Mouse (Mus musculus) kidney, adult 2 months (tissue): ENCODE measurements around the gene Coq6. TPM values are rescaled to one million over a fixed set of nuclear protein-coding genes. Genes with fewer than 3 reads are reported as not detected.

Experiments used
- DNase-seq: peaks from one replicate; pipeline ENCODE4 v3.0.0; 2021
- H3K27ac ChIP-seq: fragments of 200-500 bp; 2 replicates; pipeline ENCODE4 v1.5.1; 2012; ENCODE audit warnings: low read depth, low read length, control low read depth, inconsistent platforms; ENCODE audit not compliant: insufficient read depth
- H3K27me3 ChIP-seq: fragments of 200-500 bp; replicated peaks from 2 replicates; pipeline ENCODE4 v1.6.1; 2012; ENCODE audit warnings: mild to moderate bottlenecking, moderate library complexity, low read length, inconsistent platforms; ENCODE audit not compliant: control insufficient read depth, insufficient read depth
- H3K36me3 ChIP-seq: fragments of 200-500 bp; 2 replicates; pipeline ENCODE4 v1.6.1; 2012; ENCODE audit warnings: mild to moderate bottlenecking, moderate library complexity, low read length, inconsistent platforms; ENCODE audit not compliant: control insufficient read depth, insufficient read depth
- H3K4me1 ChIP-seq: fragments of 200-500 bp; 2 replicates; pipeline ENCODE4 v1.6.1; 2011; ENCODE audit warnings: low read length; ENCODE audit not compliant: control insufficient read depth, insufficient read depth
- H3K4me3 ChIP-seq: fragments of 200-500 bp; 2 replicates; pipeline ENCODE4 v1.5.1; 2011; ENCODE audit warnings: mild to moderate bottlenecking, low read depth, low read length, control low read depth; ENCODE audit not compliant: insufficient read depth
- CTCF ChIP-seq: fragments of 200-500 bp; conservative IDR thresholded peaks from 2 replicates; pipeline ENCODE4 v1.5.1; 2011; ENCODE audit warnings: low read depth, mild to moderate bottlenecking, control low read depth, low read length, moderate library complexity, mixed read lengths; ENCODE audit not compliant: insufficient read depth, insufficient read length
- POLR2A ChIP-seq: fragments of 200-500 bp; IDR thresholded peaks from one replicate; pipeline ENCODE4 v1.6.1; 2011; ENCODE audit warnings: low read depth, low read length, control low read depth
- WGBS: fragments of 180-500 bp; shearing (Covaris S2); methylation state at CpG from one replicate; pipeline ENCODE4 v1.1.7; 2018; 5-methylcytosine and 5-hydroxymethylcytosine counted together
- polyA plus RNA-seq: library from polyadenylated mRNA; depleted of rRNA; stranded (reverse); fragments of >200 nt; gene quantifications from 2 replicates; pipeline ENCODE4 v1.2.3, GENCODE M21; 2012

Coq6 gene
- polyA plus RNA-seq, 1 experiment, result 47.7 TPM

DNA sequence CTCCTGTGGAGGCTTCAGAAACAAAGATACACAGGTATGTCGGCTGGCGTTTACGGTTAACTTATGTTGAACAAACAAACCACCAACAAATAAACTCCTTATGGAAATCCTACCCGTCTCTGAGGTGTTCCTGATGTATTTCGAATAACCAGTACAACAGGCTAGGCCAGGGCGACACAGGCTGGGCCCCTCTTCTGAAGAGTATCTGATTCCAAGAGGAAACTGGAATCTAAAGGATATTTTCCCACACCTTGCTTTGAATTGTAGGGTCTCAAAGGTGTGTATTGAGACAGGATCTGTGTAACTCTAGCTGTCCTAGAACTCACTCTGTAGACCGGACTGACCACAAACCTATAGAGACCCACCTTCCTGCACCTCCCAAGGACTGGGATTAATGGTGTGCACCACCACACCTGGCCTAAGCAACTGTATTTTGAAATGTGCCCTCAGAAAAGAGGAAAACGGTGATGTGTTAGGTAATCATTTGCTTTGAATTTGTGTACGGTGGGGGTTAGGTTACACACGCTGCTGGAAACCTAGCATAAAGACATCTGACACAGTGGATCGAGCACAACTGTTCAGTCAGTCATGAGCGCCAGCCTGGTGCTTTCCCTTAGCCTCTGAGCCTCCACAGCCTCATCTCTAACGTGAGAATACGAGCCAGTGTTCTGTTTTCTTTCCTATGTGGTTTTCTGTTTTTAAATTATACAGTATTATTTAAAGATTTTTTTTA lies 35.7 kb downstream of the Coq6 start:
- Histone ChIP-seq H3K27me3 (no peaks in the 10 kb centered on the region), H3K36me3 (peaks cover 4% of the 10 kb centered on the region; the same call in 1 of the 2 replicates), H3K4me3 (no peak overlapping the region), H3K4me1 (peaks cover 12% of the 10 kb centered on the region), H3K27ac (no peak overlapping the region)
- WGBS, result 70% methylated on average over 14 of the region's 14 CpGs
- TF ChIP-seq CTCF (no peak), POLR2A (no peak)
- DNase-seq, result no peak

- H3K27ac ChIP-seq, result no peak overlapping the region
- no peak overlapping the region for H3K4me3 ChIP-seq
- no peak for DNase-seq
- TF ChIP-seq POLR2A (no peak), CTCF (no peak)
- peaks cover 4% of the 10 kb centered on the region; the same call in 1 of the 2 replicates for H3K36me3 ChIP-seq
- H3K4me1 ChIP-seq, result peaks cover 15% of the 10 kb centered on the region
- H3K27me3 ChIP-seq, result no peaks in the 10 kb centered on the region
These were observed 36.2 kb downstream of the Coq6 start for GRCm38 (mm10) chr12:84397685-84398084.

DNA sequence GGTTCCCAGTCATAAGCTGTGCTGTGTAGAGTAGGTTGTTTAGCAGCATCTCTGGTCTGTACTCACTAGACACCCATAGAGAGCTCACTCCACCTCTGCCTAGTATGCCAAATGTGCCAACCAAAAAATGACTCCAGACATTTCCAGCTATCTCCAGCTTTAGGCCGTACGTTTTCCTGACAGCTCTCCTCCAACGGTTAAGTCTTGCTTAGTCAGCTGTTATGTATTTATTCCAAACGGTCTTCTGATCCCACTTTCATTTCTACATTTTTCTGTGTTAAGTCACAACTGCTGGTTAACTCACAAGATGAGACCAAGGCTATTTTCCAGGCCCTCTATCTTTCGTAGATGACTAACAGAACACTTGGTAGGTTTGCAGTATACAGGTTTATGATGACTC lies 37.2 kb downstream of the Coq6 start:
- H3K36me3 ChIP-seq, result peaks cover 4% of the 10 kb centered on the region; the same call in 1 of the 2 replicates
- TF ChIP-seq POLR2A (no peak), CTCF (no peak)

DNA sequence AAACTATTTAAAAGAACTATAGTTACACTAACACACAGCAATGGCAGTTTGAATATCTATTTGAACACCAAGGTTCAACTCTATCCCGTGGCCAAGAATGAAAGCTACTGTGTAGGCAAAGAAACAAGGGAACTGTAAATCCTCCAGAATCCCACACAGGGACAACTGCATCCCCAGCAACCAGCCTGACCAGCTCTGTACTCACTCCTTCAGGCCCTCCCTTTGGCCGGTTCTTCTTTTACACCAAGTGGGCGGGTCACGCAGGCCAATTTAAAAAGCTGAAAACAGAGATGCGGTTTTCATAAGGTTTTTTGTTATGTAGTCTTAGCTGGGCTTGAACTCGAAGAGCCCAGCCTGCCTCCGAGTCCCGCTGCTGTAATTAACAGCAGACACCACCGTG lies 37.7 kb downstream of the Coq6 start:
- Histone ChIP-seq H3K4me1 (peaks cover 20% of the 10 kb centered on the region), H3K4me3 (peak overlapping the region; percentile 46), H3K27me3 (no peaks in the 10 kb centered on the region), H3K36me3 (peaks cover 4% of the 10 kb centered on the region; the same call in 1 of the 2 replicates), H3K27ac (peak overlapping the region; percentile 89)
- peak; percentile 22 for DNase-seq
- TF ChIP-seq CTCF, result no peak
- 52% methylated on average over 9 of the region's 9 CpGs for WGBS

More for the DNA sequence above, 37.2 kb downstream of the Coq6 start:
- DNase-seq, result no peak
- no peak overlapping the region for H3K4me3 ChIP-seq
- H3K27ac ChIP-seq, result no peak overlapping the region
- 47% methylated on average over 5 of the region's 5 CpGs for WGBS
- no peaks in the 10 kb centered on the region for H3K27me3 ChIP-seq
- peaks cover 20% of the 10 kb centered on the region for H3K4me1 ChIP-seq

GRCm38 (mm10) chr12:84399663-84400062 lies 38.2 kb downstream of the Coq6 start:
- peaks cover 20% of the 10 kb centered on the region for H3K4me1 ChIP-seq
- peak overlapping the region; percentile 46 for H3K4me3 ChIP-seq

DNA sequence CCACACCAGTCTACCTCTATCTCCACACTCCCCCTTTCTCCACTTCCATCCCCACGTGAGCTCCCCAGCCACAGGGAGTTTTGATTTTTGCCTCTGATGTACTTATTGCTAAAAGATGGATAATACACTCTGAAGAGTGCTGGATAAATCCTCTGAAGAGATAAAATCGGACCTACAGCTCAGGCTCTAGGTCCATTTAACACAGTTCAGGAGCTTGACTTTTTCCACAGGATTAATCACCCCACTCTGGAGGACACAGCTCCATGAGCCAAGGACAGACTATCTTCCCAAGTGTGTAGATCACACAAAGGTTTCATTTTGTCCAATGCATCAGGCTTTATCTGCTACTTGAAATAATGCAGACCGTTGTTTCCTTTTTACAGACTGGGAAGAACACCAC lies 38.6 kb downstream of the Coq6 start:
- H3K36me3 ChIP-seq, result peaks cover 4% of the 10 kb centered on the region; the same call in 1 of the 2 replicates
- peak overlapping the region; percentile 89 for H3K27ac ChIP-seq
- no peak for DNase-seq
- peaks cover 20% of the 10 kb centered on the region for H3K4me1 ChIP-seq
- 46% methylated on average over 3 of the region's 3 CpGs for WGBS
- no peak for TF ChIP-seq CTCF
- TF ChIP-seq POLR2A, result no peak
- peak overlapping the region; percentile 46 for H3K4me3 ChIP-seq
- H3K27me3 ChIP-seq, result no peaks in the 10 kb centered on the region

More at GRCm38 (mm10) chr12:84399663-84400062, 38.2 kb downstream of the Coq6 start:
- peak overlapping the region; percentile 89 for H3K27ac ChIP-seq
- H3K36me3 ChIP-seq, result peaks cover 4% of the 10 kb centered on the region; the same call in 1 of the 2 replicates
- DNase-seq, result peak; percentile 81
- 41% methylated on average over 9 of the region's 9 CpGs for WGBS
- TF ChIP-seq CTCF, result no peak
- no peaks in the 10 kb centered on the region for H3K27me3 ChIP-seq

GRCm38 (mm10) chr12:84400653-84401052 lies 39.2 kb downstream of the Coq6 start:
- Histone ChIP-seq H3K36me3 (peaks cover 2% of the 10 kb centered on the region; the same call in 1 of the 2 replicates), H3K4me3 (peak overlapping the region; percentile 46), H3K27me3 (no peaks in the 10 kb centered on the region), H3K4me1 (peaks cover 20% of the 10 kb centered on the region), H3K27ac (peak overlapping the region; percentile 89)
- DNase-seq, result peak; percentile 84
- peak; percentile 40 for TF ChIP-seq POLR2A
- TF ChIP-seq CTCF, result no peak
- WGBS, result 32% methylated on average over 3 of the region's 3 CpGs
